Mouse (Mus musculus) lung, postnatal 0 days (tissue): ENCODE measurements at regions not wholly inside any gene's neighbourhood (a gene's known extent, or its start where the extent isn't known, plus 50 kb on each side); places are given as distances from the start of the nearest gene placed in this dataset.

Experiments used
- ATAC-seq: fragments of 200-750 bp; cut with Nextera tagmentation; 2 replicates; pipeline ENCODE4 v1.8.0; 2017; ENCODE audit warnings: moderate library complexity
- DNase-seq: peaks from one replicate; pipeline ENCODE4 v3.0.0-alpha.2; 2016; ENCODE audit warnings: low spot score
- H3K27ac ChIP-seq: fragments of 300-500 bp; sonication (generic); 2 replicates; pipeline ENCODE4 v1.5.1; 2014; ENCODE audit warnings: antibody characterized with exemption, mild to moderate bottlenecking, low read length, mixed read lengths
- H3K27me3 ChIP-seq: fragments of 300-500 bp; sonication (generic); replicated peaks from 2 replicates; pipeline ENCODE4 v1.6.1; 2014; ENCODE audit warnings: low read length, mixed read lengths; ENCODE audit not compliant: insufficient read depth
- H3K36me3 ChIP-seq: fragments of 300-500 bp; sonication (generic); 2 replicates; pipeline ENCODE4 v1.6.1; 2014; ENCODE audit warnings: low read length, mixed read lengths; ENCODE audit not compliant: insufficient read depth
- H3K4me1 ChIP-seq: fragments of 300-500 bp; sonication (generic); 2 replicates; pipeline ENCODE4 v1.6.1; 2014; ENCODE audit warnings: antibody characterized with exemption, low read depth, low read length, mixed read lengths; ENCODE audit not compliant: insufficient read depth
- H3K4me2 ChIP-seq: fragments of 300-500 bp; sonication (generic); replicated peaks from 2 replicates; pipeline ENCODE4 v1.6.1; 2014; ENCODE audit warnings: low read depth, mild to moderate bottlenecking, low read length, moderate library complexity, mixed read lengths
- H3K4me3 ChIP-seq: fragments of 300-500 bp; sonication (generic); 2 replicates; pipeline ENCODE4 v1.5.1; 2014; ENCODE audit warnings: low read depth, low read length
- H3K9ac ChIP-seq: fragments of 300-500 bp; sonication (generic); replicated peaks from 2 replicates; pipeline ENCODE4 v1.6.1; 2014; ENCODE audit warnings: low read depth, mild to moderate bottlenecking
- H3K9me3 ChIP-seq: fragments of 300-500 bp; sonication (generic); 2 replicates; pipeline ENCODE4 v1.6.1; 2016; ENCODE audit warnings: low read length, mixed read lengths
- CTCF ChIP-seq: IDR thresholded peaks from 2 replicates; pipeline ENCODE4 v1.5.1; 2016; ENCODE audit warnings: antibody characterized with exemption, mild to moderate bottlenecking
- EP300 ChIP-seq: IDR thresholded peaks from 2 replicates; pipeline ENCODE4 v1.6.1; 2016; ENCODE audit warnings: antibody characterized with exemption, mild to moderate bottlenecking, control low read depth
- WGBS: fragments of 180-500 bp; shearing (Covaris S2); extraction: QIAGEN DNeasy Blood & Tissue Kit; methylation state at CpG from one replicate; pipeline ENCODE4 v1.1.7; 2014; 5-methylcytosine and 5-hydroxymethylcytosine counted together

DNA sequence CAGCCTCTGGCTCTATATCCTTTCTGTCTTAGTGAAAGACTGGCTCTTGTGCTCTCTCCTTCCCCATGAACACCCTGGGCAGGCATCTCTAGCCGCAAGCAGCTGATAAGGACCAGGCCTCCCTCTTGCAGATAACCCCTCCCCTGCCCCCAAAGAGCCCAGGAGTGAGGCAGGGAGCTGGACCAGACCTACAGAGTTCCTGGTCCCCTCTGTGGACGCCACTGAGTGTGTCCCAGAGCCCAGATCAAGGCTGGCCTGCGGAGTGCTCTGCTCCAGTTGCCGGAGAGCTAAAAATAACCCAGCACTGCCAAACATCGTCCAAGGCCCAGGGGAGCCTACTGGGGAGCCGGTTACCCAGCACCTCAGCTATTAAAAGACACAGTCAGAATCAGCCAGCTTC, 93.2 kb upstream of the Mgme1 start:
- no peak overlapping the region for H3K27ac ChIP-seq
- no peak overlapping the region for H3K9ac ChIP-seq

DNA sequence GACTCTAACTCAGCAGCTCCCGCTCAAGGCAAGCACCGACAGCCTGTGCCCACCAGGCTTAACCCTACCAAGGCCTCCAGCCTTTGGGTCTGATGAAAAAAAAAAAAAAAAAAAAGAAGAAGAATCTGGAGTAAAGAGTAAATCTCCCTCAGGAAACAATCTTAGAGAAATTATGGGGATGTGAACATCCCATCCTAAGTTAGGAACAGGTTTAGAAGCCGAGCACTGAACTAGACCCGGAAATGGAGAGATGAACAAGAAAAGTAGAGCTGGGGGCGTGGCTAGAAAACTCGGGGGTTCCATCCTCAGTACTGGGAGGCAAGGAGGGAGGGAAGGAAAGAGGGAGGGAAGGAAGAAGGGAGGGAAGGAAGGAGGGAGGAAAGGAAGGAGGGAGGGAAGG, 92.5 kb upstream of the Mgme1 start:
- 74% methylated on average over 6 of the region's 6 CpGs for WGBS
- Histone ChIP-seq H3K4me2 (no peak overlapping the region), H3K36me3 (no peaks in the 10 kb centered on the region), H3K4me3 (no peak overlapping the region), H3K9ac (no peak overlapping the region), H3K27me3 (no peaks in the 10 kb centered on the region), H3K4me1 (no peaks in the 10 kb centered on the region; the same call in 1 of the 2 replicates), H3K9me3 (no peaks in the 10 kb centered on the region), H3K27ac (no peak overlapping the region)
- ATAC-seq (no peak), DNase-seq (no peak)
- TF ChIP-seq EP300 (no peak), CTCF (no peak)

More for the DNA sequence above, 93.2 kb upstream of the Mgme1 start:
- H3K4me2 ChIP-seq, result no peak overlapping the region
- H3K9me3 ChIP-seq, result no peaks in the 10 kb centered on the region
- H3K27me3 ChIP-seq, result no peaks in the 10 kb centered on the region
- TF ChIP-seq EP300 (no peak), CTCF (no peak)
- no peak for ATAC-seq
- H3K4me3 ChIP-seq, result no peak overlapping the region
- DNase-seq, result no peak
- H3K36me3 ChIP-seq, result no peaks in the 10 kb centered on the region
- 21% methylated on average over 6 of the region's 6 CpGs for WGBS
- H3K4me1 ChIP-seq, result no peaks in the 10 kb centered on the region; the same call in 1 of the 2 replicates

DNA sequence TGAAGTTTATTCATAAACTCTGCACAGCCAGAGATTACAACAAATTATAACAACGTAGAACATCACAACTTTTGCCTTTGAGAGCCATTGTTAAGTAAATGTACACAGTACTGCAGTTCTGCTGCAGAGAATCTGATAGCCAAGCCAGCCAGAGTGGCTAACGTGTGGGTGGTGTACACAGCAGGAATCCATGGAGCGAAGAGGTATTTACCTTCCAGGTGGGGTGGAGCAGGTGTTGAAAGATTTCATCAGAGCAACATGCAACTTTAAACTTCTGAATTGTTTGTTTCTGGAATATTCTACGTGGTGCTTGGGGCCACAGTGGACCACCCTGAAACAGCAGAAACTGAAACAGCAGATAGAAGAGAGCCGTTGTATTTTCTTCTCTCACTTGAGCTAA, 88.4 kb upstream of the Mgme1 start:
- Histone ChIP-seq H3K4me1 (no peaks in the 10 kb centered on the region; the same call in 1 of the 2 replicates), H3K27me3 (no peaks in the 10 kb centered on the region), H3K9me3 (no peaks in the 10 kb centered on the region), H3K4me2 (no peak overlapping the region), H3K27ac (no peak overlapping the region), H3K9ac (no peak overlapping the region), H3K4me3 (no peak overlapping the region), H3K36me3 (no peaks in the 10 kb centered on the region)
- TF ChIP-seq CTCF, result no peak
- 0 out of 2 replicates have a peak, but pooled peaks have one; percentile 50 for TF ChIP-seq EP300
- DNase-seq (peak; percentile 53), ATAC-seq (peak; percentile 68)
- WGBS, result 39% methylated on average over 5 of the region's 5 CpGs

DNA sequence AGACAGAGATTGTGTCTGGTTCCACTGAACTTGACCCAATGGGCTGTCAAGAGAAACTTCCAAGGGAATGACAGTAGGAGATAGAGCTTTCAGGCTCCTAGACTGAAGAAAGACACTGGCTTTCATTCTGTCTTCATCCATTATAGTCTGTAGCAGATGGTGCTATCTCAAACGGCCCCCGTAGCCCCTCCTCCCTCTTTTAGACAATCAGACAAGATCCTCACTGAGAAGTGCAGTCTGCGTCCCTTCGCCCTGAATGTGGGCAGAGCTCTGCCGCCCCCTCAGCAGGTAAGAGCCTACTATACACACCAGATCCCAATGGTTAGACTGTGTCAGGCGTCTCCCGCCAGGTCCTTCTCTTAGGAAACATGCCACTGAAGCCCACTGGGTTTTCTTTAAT, 87.9 kb upstream of the Mgme1 start:
- H3K9me3 ChIP-seq, result no peaks in the 10 kb centered on the region
- H3K4me1 ChIP-seq, result no peaks in the 10 kb centered on the region; the same call in 1 of the 2 replicates
- H3K27me3 ChIP-seq, result no peaks in the 10 kb centered on the region
- H3K4me3 ChIP-seq, result no peak overlapping the region
- no peak overlapping the region for H3K9ac ChIP-seq
- 67% methylated on average over 7 of the region's 7 CpGs for WGBS
- no peak overlapping the region for H3K4me2 ChIP-seq
- H3K27ac ChIP-seq, result no peak overlapping the region
- no peak for DNase-seq
- TF ChIP-seq EP300 (no peak), CTCF (no peak)
- no peaks in the 10 kb centered on the region for H3K36me3 ChIP-seq
- no peak for ATAC-seq

DNA sequence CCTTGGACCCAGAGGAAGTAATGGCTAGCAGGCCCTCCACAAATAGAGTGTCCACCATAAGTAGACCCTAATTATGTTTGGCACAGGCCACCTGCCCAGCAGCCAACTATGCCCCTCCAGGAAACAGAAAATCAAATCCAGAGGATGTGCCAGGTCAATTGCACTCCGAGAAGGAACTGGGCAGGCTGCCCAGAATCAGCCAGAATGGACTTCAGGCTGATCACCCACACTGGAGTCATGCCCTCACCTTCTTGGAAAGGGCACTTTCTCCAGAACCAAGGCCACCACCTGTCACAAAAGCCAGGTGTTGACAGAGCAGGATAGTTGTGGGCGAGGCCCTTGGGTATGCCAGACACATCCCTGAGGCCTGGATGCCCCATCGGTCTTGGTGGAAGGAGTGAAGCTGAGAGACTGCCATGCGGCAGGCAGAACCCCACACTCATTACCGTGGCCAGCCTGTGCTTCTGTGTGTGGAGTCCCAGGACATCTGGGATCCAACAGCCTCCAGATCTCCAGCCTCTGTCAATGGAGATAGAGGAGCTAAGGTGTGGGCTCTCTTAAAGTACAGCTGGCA, 87.0 kb upstream of the Mgme1 start:
- no peaks in the 10 kb centered on the region for H3K36me3 ChIP-seq
- TF ChIP-seq CTCF, result no peak
- TF ChIP-seq EP300, result no peak
- no peak overlapping the region for H3K27ac ChIP-seq
- DNase-seq, result peak; percentile 68
- no peak overlapping the region for H3K4me2 ChIP-seq
- peak; percentile 52; the same call in 1 of the 2 replicates for ATAC-seq
- H3K4me3 ChIP-seq, result no peak overlapping the region
- WGBS, result 55% methylated on average over 5 of the region's 5 CpGs
- H3K9me3 ChIP-seq, result no peaks in the 10 kb centered on the region
- H3K27me3 ChIP-seq, result no peaks in the 10 kb centered on the region
- H3K9ac ChIP-seq, result no peak overlapping the region
- H3K4me1 ChIP-seq, result no peaks in the 10 kb centered on the region; the same call in 1 of the 2 replicates

- ATAC-seq (no peak), DNase-seq (no peak)
- Histone ChIP-seq H3K27ac (no peak overlapping the region), H3K4me1 (no peaks in the 10 kb centered on the region; the same call in 1 of the 2 replicates), H3K36me3 (no peaks in the 10 kb centered on the region), H3K4me2 (no peak overlapping the region), H3K27me3 (no peaks in the 10 kb centered on the region), H3K9ac (no peak overlapping the region), H3K4me3 (no peak overlapping the region), H3K9me3 (no peaks in the 10 kb centered on the region)
- no peak for TF ChIP-seq EP300
- no peak for TF ChIP-seq CTCF
- WGBS, result 82% methylated on average over 3 of the region's 3 CpGs
These were observed 85.3 kb upstream of the Mgme1 start for GRCm38 (mm10) chr2:144185175-144185574.

- H3K36me3 ChIP-seq, result no peaks in the 10 kb centered on the region
- DNase-seq, result no peak
These were observed 84.0 kb upstream of the Mgme1 start for GRCm38 (mm10) chr2:144186426-144186825.

More at GRCm38 (mm10) chr2:144186426-144186825, 84.0 kb upstream of the Mgme1 start:
- Histone ChIP-seq H3K4me1 (no peaks in the 10 kb centered on the region; the same call in 1 of the 2 replicates), H3K4me2 (no peak overlapping the region), H3K9ac (no peak overlapping the region), H3K27ac (no peak overlapping the region), H3K27me3 (no peaks in the 10 kb centered on the region), H3K4me3 (no peak overlapping the region), H3K9me3 (no peaks in the 10 kb centered on the region)
- ATAC-seq, result no peak
- 82% methylated on average over 3 of the region's 3 CpGs for WGBS
- TF ChIP-seq EP300, result no peak
- TF ChIP-seq CTCF, result no peak
